Mouse (Mus musculus): Measurements from ENCODE around the gene Fblim1. TPM values are rescaled to one million over a fixed set of nuclear protein-coding genes. Genes with fewer than 3 reads are reported as not detected.

Fblim1 gene
- 95.1 and 129 TPM in 2 replicates for polyA plus RNA-seq (2012; rRNA removed)

- DNase-seq (ENCODE audit: low spot score): no peak
Observed at GRCm38 (mm10) chr4:141605861-141606260, at the start of gene Fblim1. Fblim1 (minus strand) TSS chr4:141606096.

GRCm38 (mm10) chr4:141654509-141654908, 48.6 kb upstream of the Fblim1 start:
- no peak for DNase-seq (ENCODE audit: low spot score)

GRCm38 (mm10) chr4:141653813-141654212, 47.9 kb upstream of the Fblim1 start:
- DNase-seq (ENCODE audit: low spot score): no peak

GRCm38 (mm10) chr4:141653044-141653443, 47.1 kb upstream of the Fblim1 start:
- no peak for DNase-seq (ENCODE audit: low spot score)

- no peak for DNase-seq (ENCODE audit: low spot score)
Observed at GRCm38 (mm10) chr4:141651944-141652343, 46.0 kb upstream of the Fblim1 start.

- no peak for DNase-seq (ENCODE audit: low spot score)
Observed at GRCm38 (mm10) chr4:141651286-141651685, 45.4 kb upstream of the Fblim1 start.

GRCm38 (mm10) chr4:141649244-141649643, 43.3 kb upstream of the Fblim1 start:
- DNase-seq (ENCODE audit: low spot score): no peak

- no peak for DNase-seq (ENCODE audit: low spot score)
Observed at GRCm38 (mm10) chr4:141648262-141648661, 42.4 kb upstream of the Fblim1 start.

- no peak for DNase-seq (ENCODE audit: low spot score)
Observed at GRCm38 (mm10) chr4:141647187-141647586, 41.3 kb upstream of the Fblim1 start.

- DNase-seq (ENCODE audit: low spot score): no peak
Observed at GRCm38 (mm10) chr4:141645988-141646387, 40.1 kb upstream of the Fblim1 start.

GRCm38 (mm10) chr4:141643118-141643855, 37.4 kb upstream of the Fblim1 start:
- no peak for DNase-seq (ENCODE audit: low spot score)

- no peak for DNase-seq (ENCODE audit: low spot score)
Observed at GRCm38 (mm10) chr4:141641961-141642811, 36.3 kb upstream of the Fblim1 start.

GRCm38 (mm10) chr4:141641353-141641771, 35.5 kb upstream of the Fblim1 start:
- no peak for DNase-seq (ENCODE audit: low spot score)

- DNase-seq (ENCODE audit: low spot score): no peak
Observed at GRCm38 (mm10) chr4:141639474-141639873, 33.6 kb upstream of the Fblim1 start.

GRCm38 (mm10) chr4:141636693-141637092, 30.8 kb upstream of the Fblim1 start:
- DNase-seq (ENCODE audit: low spot score): no peak

- DNase-seq (ENCODE audit: low spot score): no peak
Observed at GRCm38 (mm10) chr4:141635991-141636390, 30.1 kb upstream of the Fblim1 start.

- no peak for DNase-seq (ENCODE audit: low spot score)
Observed at GRCm38 (mm10) chr4:141632111-141632873, 26.4 kb upstream of the Fblim1 start.

GRCm38 (mm10) chr4:141631250-141631649, 25.4 kb upstream of the Fblim1 start:
- no peak for DNase-seq (ENCODE audit: low spot score)

- DNase-seq (ENCODE audit: low spot score): no peak
Observed at GRCm38 (mm10) chr4:141630021-141630420, 24.1 kb upstream of the Fblim1 start.

- DNase-seq (ENCODE audit: low spot score): no peak
Observed at GRCm38 (mm10) chr4:141628661-141629060, 22.8 kb upstream of the Fblim1 start.

- DNase-seq (ENCODE audit: low spot score): no peak
Observed at GRCm38 (mm10) chr4:141627502-141627901, 21.6 kb upstream of the Fblim1 start.
